Mouse (Mus musculus): ENCODE data around the gene Pemt. TPM values are rescaled to one million over a fixed set of nuclear protein-coding genes. Genes with fewer than 3 reads are reported as not detected.
"Not testable (repeated sequence)": the region's sequence is repeated elsewhere in the genome, so short reads cannot be mapped to it uniquely, and the experiment has no call there.

Pemt gene
- polyA plus RNA-seq, 1 experiment, result 5.8 TPM

- peaks cover 3% of the 10 kb centered on the region; the same call in 1 of the 2 replicates for H3K4me1 ChIP-seq (ENCODE audit: control insufficient read depth, insufficient read depth, low read length)
- H3K4me3 ChIP-seq (ENCODE audit: insufficient read depth, low read length), result no peak overlapping the region
- TF ChIP-seq POLR2A (IDR thresholded peaks at IDR 0.05; ENCODE audit: low read depth, low read length), result no peak
- TF ChIP-seq CTCF (IDR thresholded peaks at IDR 0.05; ENCODE audit: borderline replicate concordance, insufficient read depth, low read length), result no peak
- H3K27ac ChIP-seq (ENCODE audit: insufficient read depth, low read length), result no peak overlapping the region
These were observed 82.7 kb downstream of the Pemt start for GRCm38 (mm10) chr11:59963364-59964162.

- Histone ChIP-seq H3K4me1 (ENCODE audit: control insufficient read depth, insufficient read depth, low read length) (peaks cover 3% of the 10 kb centered on the region; the same call in 1 of the 2 replicates), H3K27ac (ENCODE audit: insufficient read depth, low read length) (no peak overlapping the region), H3K4me3 (ENCODE audit: insufficient read depth, low read length) (no peak overlapping the region)
- no peak for TF ChIP-seq CTCF (IDR thresholded peaks at IDR 0.05; ENCODE audit: borderline replicate concordance, insufficient read depth, low read length)
- no peak for TF ChIP-seq POLR2A (IDR thresholded peaks at IDR 0.05; ENCODE audit: low read depth, low read length)
These were observed 83.7 kb downstream of the Pemt start for GRCm38 (mm10) chr11:59962590-59962989.

GRCm38 (mm10) chr11:59961338-59961875, 84.9 kb downstream of the Pemt start:
- TF ChIP-seq POLR2A (IDR thresholded peaks at IDR 0.05; ENCODE audit: low read depth, low read length) (no peak), CTCF (IDR thresholded peaks at IDR 0.05; ENCODE audit: borderline replicate concordance, insufficient read depth, low read length) (no peak)
- Histone ChIP-seq H3K4me3 (ENCODE audit: insufficient read depth, low read length) (no peak overlapping the region), H3K4me1 (ENCODE audit: control insufficient read depth, insufficient read depth, low read length) (peaks cover 3% of the 10 kb centered on the region; the same call in 1 of the 2 replicates), H3K27ac (ENCODE audit: insufficient read depth, low read length) (no peak overlapping the region)

GRCm38 (mm10) chr11:59960476-59961337, 85.6 kb downstream of the Pemt start:
- Histone ChIP-seq H3K4me3 (ENCODE audit: insufficient read depth, low read length) (no peak overlapping the region), H3K4me1 (ENCODE audit: control insufficient read depth, insufficient read depth, low read length) (peaks cover 3% of the 10 kb centered on the region; the same call in 1 of the 2 replicates), H3K27ac (ENCODE audit: insufficient read depth, low read length) (no peak overlapping the region)
- TF ChIP-seq CTCF (IDR thresholded peaks at IDR 0.05; ENCODE audit: borderline replicate concordance, insufficient read depth, low read length), result no peak
- no peak for TF ChIP-seq POLR2A (IDR thresholded peaks at IDR 0.05; ENCODE audit: low read depth, low read length)

- TF ChIP-seq POLR2A (IDR thresholded peaks at IDR 0.05; ENCODE audit: low read depth, low read length), result no peak
- TF ChIP-seq CTCF (IDR thresholded peaks at IDR 0.05; ENCODE audit: borderline replicate concordance, insufficient read depth, low read length), result no peak
- Histone ChIP-seq H3K4me3 (ENCODE audit: insufficient read depth, low read length) (no peak overlapping the region), H3K27ac (ENCODE audit: insufficient read depth, low read length) (no peak overlapping the region), H3K4me1 (ENCODE audit: control insufficient read depth, insufficient read depth, low read length) (peaks cover 3% of the 10 kb centered on the region; the same call in 1 of the 2 replicates)
These were observed 86.8 kb downstream of the Pemt start for GRCm38 (mm10) chr11:59959453-59959852.

- Histone ChIP-seq H3K4me3 (ENCODE audit: insufficient read depth, low read length) (no peak overlapping the region), H3K4me1 (ENCODE audit: control insufficient read depth, insufficient read depth, low read length) (0 out of 2 replicates have a peak, but pooled peaks cover 1% of the 10 kb centered on the region), H3K27ac (ENCODE audit: insufficient read depth, low read length) (no peak overlapping the region)
- TF ChIP-seq POLR2A (IDR thresholded peaks at IDR 0.05; ENCODE audit: low read depth, low read length) (no peak), CTCF (IDR thresholded peaks at IDR 0.05; ENCODE audit: borderline replicate concordance, insufficient read depth, low read length) (no peak)
These were observed 89.5 kb downstream of the Pemt start for GRCm38 (mm10) chr11:59956749-59957148.

GRCm38 (mm10) chr11:59952892-59953291, 93.4 kb downstream of the Pemt start:
- no peak overlapping the region for H3K27ac ChIP-seq (ENCODE audit: insufficient read depth, low read length)
- no peak overlapping the region for H3K4me3 ChIP-seq (ENCODE audit: insufficient read depth, low read length)
- peaks cover 6% of the 10 kb centered on the region; the same call in 1 of the 2 replicates for H3K4me1 ChIP-seq (ENCODE audit: control insufficient read depth, insufficient read depth, low read length)
- TF ChIP-seq CTCF (IDR thresholded peaks at IDR 0.05; ENCODE audit: borderline replicate concordance, insufficient read depth, low read length), result no peak
- TF ChIP-seq POLR2A (IDR thresholded peaks at IDR 0.05; ENCODE audit: low read depth, low read length), result no peak

- TF ChIP-seq CTCF (IDR thresholded peaks at IDR 0.05; ENCODE audit: borderline replicate concordance, insufficient read depth, low read length) (no peak), POLR2A (IDR thresholded peaks at IDR 0.05; ENCODE audit: low read depth, low read length) (no peak)
These were observed 97.9 kb downstream of the Pemt start for GRCm38 (mm10) chr11:59948401-59948767.

GRCm38 (mm10) chr11:59947752-59948400, 98.4 kb downstream of the Pemt start, which contains the start of gene Med9:
Gene Med9 (plus strand): TSS chr11:59948206.
- H3K27ac ChIP-seq (ENCODE audit: insufficient read depth, low read length), result no peak within 1 kb of the TSS
- peak; percentile 74 for TF ChIP-seq POLR2A (IDR thresholded peaks at IDR 0.05; ENCODE audit: low read depth, low read length)
- TF ChIP-seq CTCF (IDR thresholded peaks at IDR 0.05; ENCODE audit: borderline replicate concordance, insufficient read depth, low read length), result no peak
- peak within 1 kb of the TSS; percentile 99 for H3K4me3 ChIP-seq (ENCODE audit: insufficient read depth, low read length)
- H3K4me1 ChIP-seq (ENCODE audit: control insufficient read depth, insufficient read depth, low read length), result peaks cover 6% of the 10 kb centered on the region; the same call in 1 of the 2 replicates

More at GRCm38 (mm10) chr11:59948401-59948767, 97.9 kb downstream of the Pemt start:
- Histone ChIP-seq H3K4me1 (ENCODE audit: control insufficient read depth, insufficient read depth, low read length) (peaks cover 6% of the 10 kb centered on the region; the same call in 1 of the 2 replicates), H3K4me3 (ENCODE audit: insufficient read depth, low read length) (peak overlapping the region; percentile 99), H3K27ac (ENCODE audit: insufficient read depth, low read length) (no peak overlapping the region)

- H3K4me1 ChIP-seq (ENCODE audit: control insufficient read depth, insufficient read depth, low read length); H3K27ac ChIP-seq (ENCODE audit: insufficient read depth, low read length); H3K4me3 ChIP-seq (ENCODE audit: insufficient read depth, low read length): not testable (repeated sequence)
These were observed 101.4 kb downstream of the Pemt start for GRCm38 (mm10) chr11:59944855-59945254.
